Mouse (Mus musculus) adipocyte (in vitro differentiated cells): ENCODE data around the gene Gm10715.
"Not testable (repeated sequence)": the region's sequence is repeated elsewhere in the genome, so short reads cannot be mapped to it uniquely, and the experiment has no call there.

Experiments used
- DNase-seq: peaks from one replicate; pipeline ENCODE4 v3.0.0-alpha.2; 2016; ENCODE audit warnings: low spot score

Gm10715 gene

GRCm38 (mm10) chr9:3036577-3036976 lies at the start of gene Gm10715:
TSS of gene Gm10715 (plus strand) at chr9:3036877.
- DNase-seq, result not testable (repeated sequence)

DNA sequence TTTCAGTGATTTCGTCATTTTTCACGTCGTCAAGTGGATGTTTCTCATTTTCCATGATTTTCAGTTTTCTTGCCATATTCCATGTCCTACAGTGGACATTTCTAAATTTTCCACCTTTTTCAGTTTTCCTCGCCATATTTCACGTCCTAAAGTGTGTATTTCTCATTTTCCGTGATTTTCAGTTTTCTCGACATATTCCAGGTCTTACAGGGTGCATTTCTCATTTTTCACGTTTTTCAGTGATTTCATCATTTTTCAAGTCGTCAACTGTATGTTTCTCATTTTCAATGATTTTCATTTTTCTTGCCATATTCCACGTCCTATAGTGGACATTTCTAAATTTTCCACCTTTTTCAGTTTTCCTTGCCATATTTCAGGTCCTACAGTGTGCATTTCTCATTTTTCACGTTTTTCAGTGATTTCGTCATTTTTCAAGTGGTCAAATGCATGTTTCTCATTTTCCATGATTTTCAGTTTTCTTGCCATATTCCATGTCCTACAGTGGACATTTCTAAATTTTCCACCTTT lies 36.2 kb upstream of the Gm10715 start, which contains the start of gene Gm10722:
Gm10722 (plus strand) TSS at position 478 of the 528 bp plus-strand sequence.
- peak; percentile 69 for DNase-seq

DNA sequence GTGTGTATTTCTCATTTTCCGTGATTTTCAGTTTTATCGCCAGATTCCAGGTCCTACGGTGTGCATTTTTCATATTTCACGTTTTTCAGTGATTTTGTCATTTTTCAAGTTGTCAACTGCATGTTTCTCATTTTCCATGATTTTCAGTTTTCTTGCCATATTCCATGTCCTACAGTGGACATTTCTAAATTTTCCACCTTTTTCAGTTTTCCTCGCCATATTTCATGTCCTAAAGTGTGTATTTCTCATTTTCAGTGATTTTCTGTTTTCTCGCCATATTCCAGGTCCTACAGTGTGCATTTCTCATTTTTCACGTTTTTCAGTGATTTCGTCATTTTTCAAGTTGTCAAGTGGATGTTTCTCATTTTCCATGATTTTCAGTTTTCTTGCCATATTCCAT lies 35.7 kb upstream of the Gm10715 start:
- not testable (repeated sequence) for DNase-seq

GRCm38 (mm10) chr9:3001948-3002659 lies 34.6 kb upstream of the Gm10715 start:
- DNase-seq, result peak; percentile 25

- DNase-seq, result not testable (repeated sequence)
Observed at GRCm38 (mm10) chr9:3002794-3003396, 33.8 kb upstream of the Gm10715 start, which contains the start of gene Gm11168. TSS of gene Gm11168 (plus strand) at chr9:3003346.

DNA sequence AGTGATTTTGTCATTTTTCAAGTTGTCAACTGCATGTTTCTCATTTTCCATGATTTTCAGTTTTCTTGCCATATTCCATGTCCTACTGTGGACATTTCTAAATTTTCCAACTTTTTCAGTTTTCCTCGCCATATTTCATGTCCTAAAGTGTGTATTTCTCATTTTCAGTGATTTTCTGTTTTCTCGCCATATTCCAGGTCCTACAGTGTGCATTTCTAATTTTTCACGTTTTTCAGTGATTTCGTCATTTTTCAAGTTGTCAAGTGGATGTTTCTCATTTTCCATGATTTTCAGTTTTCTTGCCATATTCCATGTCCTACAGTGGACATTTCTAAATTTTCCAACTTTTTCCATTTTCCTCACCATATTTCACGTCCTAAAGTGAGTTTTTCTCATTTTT lies 30.5 kb upstream of the Gm10715 start:
- DNase-seq, result not testable (repeated sequence)

GRCm38 (mm10) chr9:3006636-3007035 lies 30.0 kb upstream of the Gm10715 start:
- not testable (repeated sequence) for DNase-seq

- DNase-seq, result peak; percentile 39
Observed at GRCm38 (mm10) chr9:3007272-3007671, 29.4 kb upstream of the Gm10715 start.

DNA sequence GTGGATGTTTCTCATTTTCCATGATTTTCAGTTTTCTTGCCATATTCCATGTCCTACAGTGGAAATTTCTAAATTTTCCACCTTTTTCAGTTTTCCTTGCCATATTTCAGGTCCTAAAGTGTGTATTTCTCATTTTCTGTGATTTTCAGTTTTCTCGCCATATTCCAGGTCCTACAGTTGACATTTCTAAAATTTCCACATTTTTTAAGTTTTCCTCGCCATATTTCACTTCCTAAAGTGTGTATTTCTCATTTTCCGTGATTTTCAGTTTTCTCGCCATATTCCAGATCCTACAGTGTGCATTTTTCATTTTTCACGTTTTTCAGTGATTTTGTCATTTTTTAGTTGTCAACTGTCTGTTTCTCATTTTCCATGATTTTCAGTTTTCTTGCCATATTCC lies 27.3 kb upstream of the Gm10715 start:
- DNase-seq, result not testable (repeated sequence)

- DNase-seq, result not testable (repeated sequence)
Observed at GRCm38 (mm10) chr9:3012054-3012621, 24.5 kb upstream of the Gm10715 start.

DNA sequence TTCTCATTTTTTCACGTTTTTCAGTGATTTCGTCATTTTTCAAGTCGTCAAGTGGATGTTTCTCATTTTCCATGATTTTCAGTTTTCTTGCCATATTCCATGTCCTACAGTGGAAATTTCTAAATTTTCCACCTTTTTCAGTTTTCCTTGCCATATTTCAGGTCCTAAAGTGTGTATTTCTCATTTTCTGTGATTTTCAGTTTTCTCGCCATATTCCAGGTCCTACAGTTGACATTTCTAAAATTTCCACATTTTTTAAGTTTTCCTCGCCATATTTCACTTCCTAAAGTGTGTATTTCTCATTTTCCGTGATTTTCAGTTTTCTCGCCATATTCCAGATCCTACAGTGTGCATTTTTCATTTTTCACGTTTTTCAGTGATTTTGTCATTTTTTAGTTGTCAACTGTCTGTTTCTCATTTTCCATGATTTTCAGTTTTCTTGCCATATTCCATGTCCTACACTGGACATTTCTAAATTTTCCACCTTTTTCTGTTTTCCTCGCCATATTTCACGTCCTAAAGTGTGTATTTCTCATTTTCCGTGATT lies 23.9 kb upstream of the Gm10715 start, which contains the start of gene Gm10721:
Gm10721 (plus strand) TSS at position 408 of the 547 bp plus-strand sequence.
- not testable (repeated sequence) for DNase-seq

DNA sequence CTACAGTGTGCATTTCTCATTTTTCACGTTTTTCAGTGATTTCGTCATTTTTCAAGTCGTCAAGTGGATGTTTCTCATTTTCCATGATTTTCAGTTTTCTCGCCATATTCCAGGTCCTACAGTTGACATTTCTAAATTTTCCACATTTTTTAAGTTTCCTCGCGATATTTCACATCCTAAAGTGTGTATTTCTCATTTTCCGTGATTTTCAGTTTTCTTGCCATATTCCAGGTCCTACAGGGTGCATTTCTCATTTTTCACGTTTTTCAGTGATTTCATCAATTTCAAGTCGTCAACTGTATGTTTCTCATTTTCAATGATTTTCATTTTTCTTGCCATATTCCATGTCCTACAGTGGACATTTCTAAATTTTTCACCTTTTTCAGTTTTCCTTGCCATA lies 21.3 kb upstream of the Gm10715 start, which contains the start of gene Gm10720:
Gm10720 (plus strand) TSS at position 301 of the 400 bp plus-strand sequence.
- not testable (repeated sequence) for DNase-seq

DNA sequence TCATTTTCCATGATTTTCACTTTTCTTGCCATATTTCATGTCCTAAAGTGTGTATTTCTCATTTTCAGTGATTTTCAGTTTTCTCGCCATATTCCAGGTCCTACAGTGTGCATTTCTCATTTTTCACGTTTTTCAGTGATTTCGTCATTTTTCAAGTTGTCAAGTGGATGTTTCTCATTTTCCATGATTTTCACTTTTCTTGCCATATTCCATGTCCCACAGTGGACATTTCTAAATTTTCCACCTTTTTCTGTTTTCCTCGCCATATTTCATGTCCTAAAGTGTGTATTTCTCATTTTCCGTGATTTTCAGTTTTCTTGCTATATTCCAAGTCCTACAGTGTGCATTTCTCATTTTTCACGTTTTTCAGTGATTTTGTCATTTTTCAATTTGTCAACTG lies 20.8 kb upstream of the Gm10715 start:
- DNase-seq, result not testable (repeated sequence)

DNA sequence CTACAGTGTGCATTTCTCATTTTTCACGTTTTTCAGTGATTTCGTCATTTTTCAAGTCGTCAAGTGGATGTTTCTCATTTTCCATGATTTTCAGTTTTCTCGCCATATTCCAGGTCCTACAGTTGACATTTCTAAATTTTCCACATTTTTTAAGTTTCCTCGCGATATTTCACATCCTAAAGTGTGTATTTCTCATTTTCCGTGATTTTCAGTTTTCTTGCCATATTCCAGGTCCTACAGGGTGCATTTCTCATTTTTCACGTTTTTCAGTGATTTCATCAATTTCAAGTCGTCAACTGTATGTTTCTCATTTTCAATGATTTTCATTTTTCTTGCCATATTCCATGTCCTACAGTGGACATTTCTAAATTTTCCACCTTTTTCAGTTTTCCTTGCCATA lies 19.6 kb upstream of the Gm10715 start, which contains the start of gene Gm10719:
Gm10719 (plus strand) TSS at position 301 of the 400 bp plus-strand sequence.
- DNase-seq, result not testable (repeated sequence)

GRCm38 (mm10) chr9:3018944-3019343 lies 17.7 kb upstream of the Gm10715 start:
- DNase-seq, result not testable (repeated sequence)

- DNase-seq, result not testable (repeated sequence)
Observed at GRCm38 (mm10) chr9:3019835-3020727, 16.6 kb upstream of the Gm10715 start.

GRCm38 (mm10) chr9:3022316-3023008 lies 14.2 kb upstream of the Gm10715 start:
- peak; percentile 33 for DNase-seq

- DNase-seq, result not testable (repeated sequence)
Observed at GRCm38 (mm10) chr9:3023312-3023984, 13.2 kb upstream of the Gm10715 start, which contains the start of gene Gm10718. TSS of gene Gm10718 (plus strand) at chr9:3023547.

DNA sequence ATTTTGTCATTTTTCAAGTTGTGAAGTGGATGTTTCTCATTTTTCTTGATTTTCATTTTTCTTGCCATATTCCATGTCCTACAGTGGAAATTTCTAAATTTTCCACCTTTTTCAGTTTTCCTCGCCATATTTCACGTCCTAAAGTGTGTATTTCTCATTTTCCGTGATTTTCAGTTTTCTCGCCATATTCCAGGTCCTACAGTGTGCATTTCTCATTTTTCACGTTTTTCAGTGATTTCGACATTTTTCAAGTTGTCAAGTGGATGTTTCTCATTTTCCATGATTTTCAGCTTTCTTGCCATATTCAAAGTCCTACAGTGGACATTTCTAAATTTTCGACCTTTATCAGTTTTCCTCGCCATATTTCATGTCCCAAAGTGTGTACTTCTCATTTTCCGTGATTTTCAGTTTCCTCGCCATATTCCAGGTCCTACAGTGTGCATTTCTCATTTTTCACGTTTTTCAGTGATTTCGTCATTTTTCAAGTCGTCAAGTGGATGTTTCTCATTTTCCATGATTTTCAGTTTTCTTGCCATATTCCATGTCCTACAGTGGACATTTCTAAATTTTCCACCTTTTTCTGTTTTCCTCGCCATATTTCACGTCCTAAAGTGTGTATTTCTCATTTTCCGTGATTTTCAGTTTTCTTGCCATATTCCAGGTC lies 12.6 kb upstream of the Gm10715 start:
- DNase-seq, result not testable (repeated sequence)
